Mouse (Mus musculus) forebrain, embryonic 12.5 days (tissue): ENCODE measurements around the gene Meis1. TPM values are rescaled to one million over a fixed set of nuclear protein-coding genes. Genes with fewer than 3 reads are reported as not detected.

Source experiments
- ATAC-seq: fragments of 200-750 bp; cut with Nextera tagmentation; 2 replicates; pipeline ENCODE4 v1.8.0; 2017; ENCODE audit warnings: moderate TSS enrichment; ENCODE audit not compliant: low FRiP score
- H3K27ac ChIP-seq: fragments of 300-500 bp; sonication (generic); 2 replicates; pipeline ENCODE4 v1.5.1; 2016; ENCODE audit warnings: mild to moderate bottlenecking
- H3K27me3 ChIP-seq: fragments of 300-500 bp; sonication (generic); 2 replicates; pipeline ENCODE4 v1.6.1; 2016; ENCODE audit warnings: mild to moderate bottlenecking
- H3K36me3 ChIP-seq: fragments of 300-500 bp; sonication (generic); replicated peaks from 2 replicates; pipeline ENCODE4 v1.6.1; 2016; ENCODE audit warnings: mild to moderate bottlenecking
- H3K4me1 ChIP-seq: fragments of 300-500 bp; sonication (generic); 2 replicates; pipeline ENCODE4 v1.6.1; 2016
- H3K4me2 ChIP-seq: fragments of 300-500 bp; sonication (generic); 2 replicates; pipeline ENCODE4 v1.6.1; 2016; ENCODE audit warnings: mild to moderate bottlenecking, moderate library complexity
- H3K4me3 ChIP-seq: fragments of 300-500 bp; sonication (generic); replicated peaks from 2 replicates; pipeline ENCODE4 v1.5.1; 2016; ENCODE audit warnings: mild to moderate bottlenecking
- H3K9ac ChIP-seq: fragments of 300-500 bp; sonication (generic); 2 replicates; pipeline ENCODE4 v1.6.1; 2016; ENCODE audit warnings: mild to moderate bottlenecking
- H3K9me3 ChIP-seq: fragments of 300-500 bp; sonication (generic); 2 replicates; pipeline ENCODE4 v1.6.1; 2016
- WGBS: fragments of 180-500 bp; shearing (Covaris S2); methylation state at CpG from one replicate; pipeline ENCODE4 v1.1.7; 2016; 5-methylcytosine and 5-hydroxymethylcytosine counted together
- polyA plus RNA-seq: library from polyadenylated mRNA; unstranded; fragments of >200 nt; fragmentation: Nextera tagmentation; extraction: Ambion mirVana; gene quantifications from 2 replicates; pipeline ENCODE4 v1.2.1, GENCODE M21; 2016

Meis1 gene
- polyA plus RNA-seq, 1 experiment from 2014 or later = 44.8 TPM

- WGBS = 49% methylated on average over 2 of the region's 2 CpGs
- peaks cover 24% of the 10 kb centered on the region for H3K4me1 ChIP-seq
- no peak overlapping the region for H3K4me3 ChIP-seq
- H3K4me2 ChIP-seq = no peak overlapping the region
- no peaks in the 10 kb centered on the region for H3K9me3 ChIP-seq
- H3K36me3 ChIP-seq = no peaks in the 10 kb centered on the region
- H3K27me3 ChIP-seq = peaks cover 13% of the 10 kb centered on the region
- no peak overlapping the region; the same call in 1 of the 2 replicates for H3K27ac ChIP-seq
- no peak overlapping the region for H3K9ac ChIP-seq
- ATAC-seq = peak; percentile 64; the same call in 1 of the 2 replicates
Measured at GRCm38 (mm10) chr11:18954852-18955251, 63.9 kb downstream of the Meis1 start.

GRCm38 (mm10) chr11:18953892-18954291 is 64.9 kb downstream of the Meis1 start:
- peaks cover 24% of the 10 kb centered on the region for H3K4me1 ChIP-seq
- H3K27ac ChIP-seq = no peak overlapping the region
- no peak overlapping the region for H3K4me3 ChIP-seq
- H3K36me3 ChIP-seq = no peaks in the 10 kb centered on the region
- H3K9ac ChIP-seq = no peak overlapping the region
- H3K9me3 ChIP-seq = no peaks in the 10 kb centered on the region
- peaks cover 13% of the 10 kb centered on the region for H3K27me3 ChIP-seq
- no peak overlapping the region for H3K4me2 ChIP-seq
- ATAC-seq = no peak
- WGBS = 85% methylated on average over 7 of the region's 7 CpGs

DNA sequence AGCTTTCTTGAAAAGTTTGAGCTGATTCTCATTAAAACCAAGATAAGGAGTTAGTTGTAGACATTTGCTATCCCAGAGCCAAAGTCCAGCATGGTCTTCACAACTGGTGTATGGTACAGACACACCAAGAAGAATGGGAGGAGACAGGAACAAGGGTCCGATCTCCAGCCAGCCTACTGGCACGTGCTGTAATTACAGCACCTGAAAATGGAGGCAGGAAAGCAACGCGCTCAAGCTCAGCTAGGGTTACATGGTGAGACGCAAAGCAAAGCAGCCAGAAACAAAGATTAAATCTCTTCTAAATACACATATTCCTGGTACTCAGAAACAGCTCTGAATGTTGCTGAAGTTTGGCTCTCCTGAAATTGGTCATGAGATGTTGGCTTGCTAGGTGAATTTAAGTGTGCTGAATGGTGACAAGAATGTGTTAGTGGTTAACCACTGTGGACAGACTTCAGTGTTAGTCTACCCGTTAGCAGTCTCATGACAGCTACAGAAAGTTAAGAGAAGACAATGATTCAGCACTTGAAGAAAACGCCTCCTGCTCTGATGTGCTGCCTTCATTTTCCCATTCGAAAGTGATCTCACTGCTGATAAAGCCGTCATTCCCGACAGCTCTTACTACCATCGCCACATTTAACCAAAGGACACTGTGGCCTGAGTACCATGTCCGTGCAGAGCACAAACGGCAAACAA is 70.0 kb downstream of the Meis1 start:
- no peaks in the 10 kb centered on the region for H3K9me3 ChIP-seq
- no peak overlapping the region for H3K27ac ChIP-seq
- H3K9ac ChIP-seq = no peak overlapping the region
- H3K4me2 ChIP-seq = no peak overlapping the region
- H3K4me1 ChIP-seq = peaks cover 27% of the 10 kb centered on the region
- 90% methylated on average over 13 of the region's 13 CpGs for WGBS
- no peak overlapping the region for H3K4me3 ChIP-seq
- H3K36me3 ChIP-seq = no peaks in the 10 kb centered on the region
- peaks cover 6% of the 10 kb centered on the region; the same call in 1 of the 2 replicates for H3K27me3 ChIP-seq
- ATAC-seq = no peak

DNA sequence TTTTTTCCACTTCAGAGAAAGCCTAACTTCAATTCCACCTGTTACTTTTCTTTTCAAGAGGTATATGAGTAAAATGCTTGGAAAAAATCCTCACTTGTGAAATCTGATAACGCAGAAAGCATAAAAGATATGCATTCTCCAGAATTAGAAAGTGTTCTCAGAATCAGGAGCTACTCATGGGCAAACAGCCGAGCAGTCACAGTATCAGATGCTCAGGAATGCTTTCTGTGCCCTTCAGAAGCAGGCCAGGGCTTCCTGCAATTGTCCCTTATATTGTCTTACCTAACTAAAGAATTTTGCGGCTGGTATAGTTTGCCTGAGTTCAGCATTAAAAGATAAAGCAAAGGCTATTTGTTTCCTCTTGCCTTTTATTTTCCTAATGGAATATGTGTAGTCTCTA is 71.4 kb downstream of the Meis1 start:
- Histone ChIP-seq H3K27me3 (peaks cover 6% of the 10 kb centered on the region; the same call in 1 of the 2 replicates), H3K4me1 (peaks cover 28% of the 10 kb centered on the region), H3K9ac (no peak overlapping the region), H3K4me3 (no peak overlapping the region), H3K9me3 (no peaks in the 10 kb centered on the region), H3K4me2 (no peak overlapping the region), H3K36me3 (no peaks in the 10 kb centered on the region), H3K27ac (no peak overlapping the region)
- 74% methylated on average over 3 of the region's 3 CpGs for WGBS
- ATAC-seq = no peak

GRCm38 (mm10) chr11:18945778-18946177 is 73.0 kb downstream of the Meis1 start:
- no peak overlapping the region for H3K27ac ChIP-seq

DNA sequence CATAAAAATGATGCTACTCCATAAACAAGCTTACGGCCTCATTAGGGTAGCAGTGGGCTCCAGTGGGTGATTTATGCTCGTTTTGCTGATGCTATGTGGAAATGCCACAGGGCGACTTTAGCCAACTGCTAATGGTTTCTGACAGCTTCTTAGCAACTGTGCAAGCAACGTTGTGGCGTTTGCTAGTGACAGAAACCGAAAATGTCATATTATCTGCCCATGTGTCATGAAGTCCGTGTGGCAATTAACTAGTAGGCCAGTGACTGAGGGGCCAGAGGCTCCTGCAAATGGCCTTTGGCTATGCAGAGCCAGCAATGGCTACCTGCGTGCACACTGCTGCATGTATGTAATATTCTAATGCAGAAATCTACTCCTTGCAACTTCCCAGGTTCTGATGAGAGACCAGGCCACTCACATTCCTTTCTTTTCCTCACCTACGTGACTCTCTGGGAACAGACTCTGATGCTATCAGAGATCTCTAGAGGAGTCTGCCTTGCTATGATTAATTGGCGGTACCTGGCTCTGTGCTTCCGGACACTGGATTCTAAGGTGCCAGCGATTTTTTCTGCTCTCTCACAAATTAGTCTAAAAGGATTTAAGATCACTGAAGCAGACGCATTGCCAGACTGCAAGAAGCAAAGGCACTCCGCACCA is 73.7 kb downstream of the Meis1 start:
- peak; percentile 24; the same call in 1 of the 2 replicates for ATAC-seq
- 48% methylated on average over 14 of the region's 14 CpGs for WGBS

More at GRCm38 (mm10) chr11:18945778-18946177, 73.0 kb downstream of the Meis1 start:
- no peak overlapping the region for H3K4me2 ChIP-seq
- no peak for ATAC-seq
- H3K9ac ChIP-seq = no peak overlapping the region
- H3K27me3 ChIP-seq = peaks cover 6% of the 10 kb centered on the region; the same call in 1 of the 2 replicates
- H3K4me1 ChIP-seq = peaks cover 32% of the 10 kb centered on the region
- 23% methylated on average over 3 of the region's 3 CpGs for WGBS
- H3K36me3 ChIP-seq = no peaks in the 10 kb centered on the region
- no peaks in the 10 kb centered on the region for H3K9me3 ChIP-seq
- no peak overlapping the region for H3K4me3 ChIP-seq

GRCm38 (mm10) chr11:18944209-18944608 is 74.6 kb downstream of the Meis1 start:
- H3K9me3 ChIP-seq = no peaks in the 10 kb centered on the region
- peaks cover 34% of the 10 kb centered on the region for H3K4me1 ChIP-seq
- no peak overlapping the region for H3K4me3 ChIP-seq
- H3K9ac ChIP-seq = no peak overlapping the region
- H3K27ac ChIP-seq = no peak overlapping the region
- peaks cover 6% of the 10 kb centered on the region; the same call in 1 of the 2 replicates for H3K27me3 ChIP-seq
- no peak for ATAC-seq
- no peak overlapping the region for H3K4me2 ChIP-seq
- no peaks in the 10 kb centered on the region for H3K36me3 ChIP-seq
- 31% methylated on average over 7 of the region's 7 CpGs for WGBS

More for the DNA sequence above, 73.7 kb downstream of the Meis1 start:
- H3K27ac ChIP-seq = no peak overlapping the region
- no peaks in the 10 kb centered on the region for H3K36me3 ChIP-seq
- no peaks in the 10 kb centered on the region for H3K9me3 ChIP-seq
- H3K4me1 ChIP-seq = peaks cover 32% of the 10 kb centered on the region
- H3K9ac ChIP-seq = no peak overlapping the region
- no peak overlapping the region for H3K4me3 ChIP-seq
- peaks cover 6% of the 10 kb centered on the region; the same call in 1 of the 2 replicates for H3K27me3 ChIP-seq
- H3K4me2 ChIP-seq = no peak overlapping the region

DNA sequence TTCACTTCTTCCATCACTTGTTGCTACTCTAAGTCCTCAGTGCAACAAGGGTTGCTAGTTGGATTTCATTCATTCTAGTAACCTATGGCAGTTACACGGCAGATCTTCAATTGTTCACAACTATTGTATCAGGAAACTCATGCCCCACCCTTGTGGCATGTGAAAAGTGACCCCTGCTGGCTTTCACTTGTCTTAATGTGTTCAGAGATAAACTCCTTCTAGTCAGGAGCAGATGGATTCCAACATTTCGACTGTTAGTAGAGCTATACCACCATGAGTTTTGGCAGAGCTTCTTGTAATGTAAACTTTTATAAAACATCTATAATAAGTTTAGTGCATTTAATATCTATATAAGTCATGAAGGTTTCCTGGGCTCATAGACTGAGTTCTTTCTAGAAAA is 75.8 kb downstream of the Meis1 start:
- no peak overlapping the region for H3K27ac ChIP-seq
- ATAC-seq = no peak
- peaks cover 6% of the 10 kb centered on the region; the same call in 1 of the 2 replicates for H3K27me3 ChIP-seq
- H3K36me3 ChIP-seq = no peaks in the 10 kb centered on the region
- H3K9me3 ChIP-seq = no peaks in the 10 kb centered on the region
- 73% methylated on average over 2 of the region's 2 CpGs for WGBS
- H3K4me1 ChIP-seq = peaks cover 37% of the 10 kb centered on the region
- H3K4me2 ChIP-seq = no peak overlapping the region
- no peak overlapping the region for H3K9ac ChIP-seq
- H3K4me3 ChIP-seq = no peak overlapping the region

DNA sequence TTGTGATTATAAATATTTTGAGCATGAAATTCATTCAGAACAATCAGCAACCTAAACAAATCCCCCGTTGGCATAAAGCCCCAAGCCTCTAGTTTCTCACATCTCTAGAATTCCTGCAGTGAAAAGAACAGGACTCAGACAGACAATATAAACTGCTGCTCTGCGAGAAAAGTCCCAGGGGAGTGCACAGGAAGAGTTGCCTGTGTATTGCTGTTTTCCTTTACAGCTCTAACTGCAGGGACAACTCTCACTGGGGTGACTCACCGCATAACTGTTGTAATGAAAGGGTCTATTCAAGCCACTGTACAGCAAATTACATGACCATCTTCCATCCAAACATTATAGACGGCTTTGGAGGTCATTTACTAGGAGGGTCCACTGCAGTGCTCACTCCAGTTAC is 77.9 kb downstream of the Meis1 start:
- H3K27me3 ChIP-seq = 0 out of 2 replicates have a peak, but pooled peaks cover 3% of the 10 kb centered on the region
- H3K27ac ChIP-seq = no peak overlapping the region

GRCm38 (mm10) chr11:18934921-18935320 is 83.9 kb downstream of the Meis1 start:
- no peak overlapping the region for H3K4me3 ChIP-seq
- peaks cover 36% of the 10 kb centered on the region for H3K4me1 ChIP-seq
- no peaks in the 10 kb centered on the region for H3K9me3 ChIP-seq
- no peaks in the 10 kb centered on the region for H3K27me3 ChIP-seq
- H3K27ac ChIP-seq = 0 out of 2 replicates have a peak overlapping the region, but pooled peaks have one; percentile 10
- 45% methylated on average over 6 of the region's 6 CpGs for WGBS
- no peak overlapping the region for H3K9ac ChIP-seq
- no peaks in the 10 kb centered on the region for H3K36me3 ChIP-seq
- ATAC-seq = peak; percentile 77
- no peak overlapping the region for H3K4me2 ChIP-seq

More for the DNA sequence above, 77.9 kb downstream of the Meis1 start:
- Histone ChIP-seq H3K9me3 (no peaks in the 10 kb centered on the region), H3K4me1 (peaks cover 30% of the 10 kb centered on the region), H3K9ac (no peak overlapping the region), H3K4me2 (no peak overlapping the region), H3K36me3 (no peaks in the 10 kb centered on the region), H3K4me3 (no peak overlapping the region)
- peak; percentile 28; the same call in 1 of the 2 replicates for ATAC-seq
- 30% methylated on average over 4 of the region's 4 CpGs for WGBS

- no peaks in the 10 kb centered on the region for H3K9me3 ChIP-seq
- no peaks in the 10 kb centered on the region for H3K27me3 ChIP-seq
- no peak overlapping the region for H3K9ac ChIP-seq
- H3K4me1 ChIP-seq = peaks cover 47% of the 10 kb centered on the region
- ATAC-seq = peak; percentile 34; the same call in 1 of the 2 replicates
- H3K36me3 ChIP-seq = no peaks in the 10 kb centered on the region
- H3K4me2 ChIP-seq = no peak overlapping the region
- peak overlapping the region; percentile 3; the same call in 1 of the 2 replicates for H3K27ac ChIP-seq
- 52% methylated on average over 15 of the region's 15 CpGs for WGBS
- no peak overlapping the region for H3K4me3 ChIP-seq
Measured at GRCm38 (mm10) chr11:18931001-18931874, 87.5 kb downstream of the Meis1 start.
